Mouse (Mus musculus): ENCODE measurements around the gene Ccl24. TPM values are rescaled to one million over a fixed set of nuclear protein-coding genes. Genes with fewer than 3 reads are reported as not detected.
A peak's percentile ranks its signal among the peaks of the same experiment; 100 is the strongest.

Ccl24 gene
- polyA plus RNA-seq, 1 experiment from 2014 or later, result 0.23 TPM

DNA sequence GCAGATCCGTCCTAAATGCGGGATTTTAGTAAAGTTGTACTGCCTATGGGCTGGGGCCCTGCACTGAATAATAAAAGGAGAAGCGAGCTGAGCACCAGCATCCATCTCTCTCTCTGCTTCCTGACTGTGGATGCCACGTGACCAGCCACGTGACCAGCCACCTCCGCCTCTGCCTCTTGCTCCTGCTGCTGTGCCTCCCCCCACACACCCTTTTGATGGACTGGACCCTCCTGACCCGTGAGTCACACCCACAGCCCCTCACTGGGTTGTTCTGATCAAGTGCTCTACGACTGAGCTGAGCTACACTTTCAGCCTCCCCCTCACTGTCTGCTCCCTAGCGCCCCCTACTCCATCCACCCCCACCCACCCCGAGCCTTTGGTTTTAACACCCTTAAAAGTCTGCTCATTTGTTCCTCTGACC, 35.0 kb downstream of the Ccl24 start:
- H3K36me3 ChIP-seq, result no peaks in the 10 kb centered on the region
- DNase-seq (ENCODE audit: low spot score), result no peak
- no peak overlapping the region for H3K4me3 ChIP-seq
- no peaks in the 10 kb centered on the region for H3K27me3 ChIP-seq (ENCODE audit: insufficient read depth, poor library complexity, severe bottlenecking)
- H3K4me1 ChIP-seq, result peaks cover 4% of the 10 kb centered on the region; the same call in 1 of the 2 replicates
- no peaks in the 10 kb centered on the region for H3K9me3 ChIP-seq
- 77% methylated on average over 10 of the region's 10 CpGs for WGBS
- no peak overlapping the region for H3K27ac ChIP-seq

DNA sequence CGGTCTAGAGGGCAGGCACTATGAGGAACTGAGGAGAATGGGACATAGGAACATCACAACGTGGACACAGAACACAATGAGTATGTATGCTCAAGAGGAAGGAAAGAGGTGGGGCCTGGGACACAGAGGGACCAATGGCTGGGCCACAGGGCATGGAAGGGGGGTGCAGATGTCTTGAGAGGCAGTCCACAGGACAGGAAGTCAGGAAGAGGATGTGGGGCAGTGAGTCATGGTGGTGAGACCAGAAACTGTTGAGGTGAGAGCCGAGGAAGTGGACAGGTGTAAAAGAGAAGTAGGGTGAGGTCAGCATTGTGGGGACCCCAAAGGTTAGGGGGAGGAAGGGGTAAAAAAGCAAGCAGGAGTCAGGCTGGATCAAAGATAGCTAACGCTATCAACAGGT, 35.5 kb downstream of the Ccl24 start:
- DNase-seq (ENCODE audit: low spot score), result no peak
- Histone ChIP-seq H3K9me3 (no peaks in the 10 kb centered on the region), H3K4me3 (no peak overlapping the region), H3K4me1 (peaks cover 5% of the 10 kb centered on the region; the same call in 1 of the 2 replicates), H3K27ac (no peak overlapping the region), H3K36me3 (no peaks in the 10 kb centered on the region), H3K27me3 (ENCODE audit: insufficient read depth, poor library complexity, severe bottlenecking) (no peaks in the 10 kb centered on the region)
- 63% methylated on average over 4 of the region's 4 CpGs for WGBS

DNA sequence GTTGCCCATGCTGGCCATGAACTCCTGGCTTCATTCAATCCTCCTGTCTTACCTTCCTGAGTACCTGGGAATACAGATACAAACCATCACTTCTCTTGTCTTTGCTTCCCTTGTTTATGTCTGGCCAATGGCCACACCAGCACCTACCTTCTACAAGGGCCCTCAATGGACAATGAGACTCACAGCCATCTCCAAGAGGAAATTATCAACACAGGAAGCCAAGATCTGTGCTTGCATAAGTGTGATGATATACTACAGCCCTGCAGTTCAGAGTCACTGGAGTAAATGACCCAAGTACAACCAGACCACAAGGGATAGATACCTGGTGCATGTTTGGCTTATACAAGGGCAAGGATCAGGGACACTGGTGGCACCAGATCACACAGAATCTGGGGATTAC, 37.0 kb downstream of the Ccl24 start:
- Histone ChIP-seq H3K36me3 (peaks cover 3% of the 10 kb centered on the region; the same call in 1 of the 2 replicates), H3K27me3 (ENCODE audit: insufficient read depth, poor library complexity, severe bottlenecking) (no peaks in the 10 kb centered on the region), H3K27ac (no peak overlapping the region), H3K9me3 (no peaks in the 10 kb centered on the region), H3K4me1 (peaks cover 11% of the 10 kb centered on the region; the same call in 1 of the 2 replicates), H3K4me3 (no peak overlapping the region)
- DNase-seq (ENCODE audit: low spot score), result no peak

DNA sequence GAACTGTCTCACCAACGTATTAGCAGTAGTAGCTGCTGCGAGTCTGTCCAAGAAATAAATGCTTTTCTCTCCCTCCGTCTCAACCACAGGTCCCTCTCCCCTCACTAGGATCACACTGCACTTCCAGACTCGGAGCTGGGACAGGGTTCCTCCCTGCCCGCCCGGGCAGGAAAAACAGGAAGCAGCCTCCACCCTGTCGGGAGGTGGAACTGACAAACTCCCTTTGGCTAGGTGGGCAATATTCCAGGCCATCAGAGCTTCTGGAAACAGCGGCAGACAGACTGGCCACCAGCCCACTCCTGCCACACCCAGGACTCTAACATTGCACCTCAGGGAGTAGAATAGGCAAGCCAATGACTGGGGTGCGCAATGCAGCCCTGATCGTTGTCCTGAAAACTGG, 39.4 kb downstream of the Ccl24 start:
- Histone ChIP-seq H3K4me1 (peaks cover 16% of the 10 kb centered on the region; the same call in 1 of the 2 replicates), H3K4me3 (no peak overlapping the region), H3K36me3 (peaks cover 3% of the 10 kb centered on the region; the same call in 1 of the 2 replicates), H3K27ac (no peak overlapping the region), H3K27me3 (ENCODE audit: insufficient read depth, poor library complexity, severe bottlenecking) (no peaks in the 10 kb centered on the region), H3K9me3 (no peaks in the 10 kb centered on the region)
- DNase-seq (ENCODE audit: low spot score), result no peak
- 61% methylated on average over 10 of the region's 10 CpGs for WGBS

DNA sequence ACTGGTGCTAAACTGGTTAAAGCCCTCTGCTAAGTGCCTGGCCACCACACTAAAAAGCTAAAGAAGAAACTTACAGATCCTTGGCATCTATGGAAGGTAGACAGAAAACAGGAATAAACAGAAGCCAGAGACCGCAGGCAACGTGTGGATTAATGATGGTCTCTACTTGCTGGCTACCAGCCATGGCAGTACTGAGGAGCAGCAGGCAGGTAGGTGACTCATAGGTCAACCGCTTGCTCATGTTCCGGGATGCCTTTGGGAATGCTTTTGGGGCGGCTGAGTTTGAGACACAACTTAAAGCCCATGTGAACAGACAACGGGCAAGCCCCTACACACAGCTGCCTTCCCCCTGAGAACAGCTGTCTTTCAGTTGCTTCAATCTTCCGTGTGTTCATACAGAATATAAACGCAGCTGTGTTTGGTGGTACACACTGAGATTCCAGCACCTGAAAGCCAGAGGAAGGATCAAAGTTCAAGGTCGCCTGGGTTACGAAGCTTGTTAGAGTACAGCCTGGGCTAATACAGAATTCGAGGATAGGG, 41.5 kb downstream of the Ccl24 start:
- DNase-seq (ENCODE audit: low spot score), result no peak
- Histone ChIP-seq H3K27ac (no peak overlapping the region), H3K36me3 (peaks cover 5% of the 10 kb centered on the region; the same call in 1 of the 2 replicates), H3K27me3 (ENCODE audit: insufficient read depth, poor library complexity, severe bottlenecking) (no peaks in the 10 kb centered on the region), H3K4me3 (no peak overlapping the region), H3K9me3 (no peaks in the 10 kb centered on the region), H3K4me1 (peaks cover 16% of the 10 kb centered on the region; the same call in 1 of the 2 replicates)
- WGBS, result 81% methylated on average over 11 of the region's 11 CpGs

DNA sequence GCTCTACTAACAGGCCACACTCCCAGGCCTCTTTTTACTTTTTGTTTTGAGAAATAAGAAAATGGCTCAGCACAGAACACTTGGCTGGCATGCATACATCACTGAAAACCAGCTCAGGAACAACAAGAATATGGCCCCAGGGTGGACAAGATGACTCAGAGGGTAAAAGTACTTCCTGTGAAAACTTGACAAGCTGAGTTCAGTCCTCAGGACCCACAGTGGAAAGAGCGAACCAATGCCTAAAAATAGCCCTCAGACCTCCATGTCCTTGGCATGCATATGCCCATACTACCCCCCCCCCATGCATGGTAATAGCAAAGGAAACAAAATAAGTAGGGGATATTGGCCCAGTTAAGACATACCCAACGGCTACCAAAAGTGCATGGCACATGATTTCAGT, 42.9 kb downstream of the Ccl24 start:
- WGBS, result 62% methylated on average over 2 of the region's 2 CpGs
- H3K9me3 ChIP-seq, result no peaks in the 10 kb centered on the region
- no peaks in the 10 kb centered on the region for H3K27me3 ChIP-seq (ENCODE audit: insufficient read depth, poor library complexity, severe bottlenecking)
- no peak overlapping the region for H3K4me3 ChIP-seq
- peaks cover 29% of the 10 kb centered on the region for H3K4me1 ChIP-seq
- no peak for DNase-seq (ENCODE audit: low spot score)
- peaks cover 5% of the 10 kb centered on the region; the same call in 1 of the 2 replicates for H3K36me3 ChIP-seq
- no peak overlapping the region for H3K27ac ChIP-seq

DNA sequence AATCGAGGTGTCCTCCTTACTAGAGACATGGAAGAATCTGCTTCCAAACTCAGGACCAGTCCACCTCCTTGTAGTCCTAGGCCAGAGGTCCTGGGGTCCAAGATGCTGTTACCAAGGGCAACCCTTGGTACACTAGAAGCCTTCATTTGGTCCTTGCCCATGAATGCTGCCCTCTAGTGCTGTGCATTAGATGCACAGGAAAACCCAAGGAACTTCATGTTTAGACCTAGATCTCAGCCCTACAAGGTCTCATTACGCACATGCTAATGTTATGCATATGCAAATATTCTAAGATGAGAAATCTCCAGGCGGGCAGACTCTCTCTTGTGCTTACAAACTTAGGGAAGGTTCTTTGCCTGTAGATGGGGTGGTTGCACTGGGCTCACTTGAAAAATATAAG, 43.5 kb downstream of the Ccl24 start:
- peaks cover 5% of the 10 kb centered on the region; the same call in 1 of the 2 replicates for H3K36me3 ChIP-seq
- H3K27ac ChIP-seq, result no peak overlapping the region
- H3K4me3 ChIP-seq, result no peak overlapping the region
- peaks cover 36% of the 10 kb centered on the region for H3K4me1 ChIP-seq
- H3K27me3 ChIP-seq (ENCODE audit: insufficient read depth, poor library complexity, severe bottlenecking), result no peaks in the 10 kb centered on the region
- H3K9me3 ChIP-seq, result no peaks in the 10 kb centered on the region
- no peak for DNase-seq (ENCODE audit: low spot score)
- 68% methylated on average over 3 of the region's 3 CpGs for WGBS

DNA sequence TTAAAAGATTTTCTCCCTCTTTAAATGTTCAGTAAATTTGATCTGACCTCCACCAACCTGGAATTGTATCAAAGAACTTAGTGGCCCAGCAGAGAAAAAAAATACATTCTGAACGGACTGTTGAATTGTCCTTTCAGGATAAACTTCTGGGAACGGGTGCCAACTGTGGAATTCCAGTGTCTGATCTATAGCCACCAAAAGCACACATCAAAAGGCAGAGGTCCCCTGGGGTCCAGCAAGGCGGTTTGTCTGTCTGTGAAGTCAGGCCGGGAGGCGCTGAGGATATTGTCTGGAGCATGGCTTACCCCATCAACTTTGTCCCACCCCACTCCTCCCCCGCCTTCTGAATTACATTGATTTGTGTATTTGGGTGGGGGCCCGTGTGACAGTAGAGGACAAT, 44.9 kb downstream of the Ccl24 start:
- Histone ChIP-seq H3K9me3 (no peaks in the 10 kb centered on the region), H3K4me3 (no peak overlapping the region), H3K36me3 (peaks cover 8% of the 10 kb centered on the region; the same call in 1 of the 2 replicates), H3K27ac (0 out of 2 replicates have a peak overlapping the region, but pooled peaks have one; percentile 53), H3K27me3 (ENCODE audit: insufficient read depth, poor library complexity, severe bottlenecking) (no peaks in the 10 kb centered on the region), H3K4me1 (peaks cover 37% of the 10 kb centered on the region)
- no peak for DNase-seq (ENCODE audit: low spot score)
- 67% methylated on average over 7 of the region's 7 CpGs for WGBS

DNA sequence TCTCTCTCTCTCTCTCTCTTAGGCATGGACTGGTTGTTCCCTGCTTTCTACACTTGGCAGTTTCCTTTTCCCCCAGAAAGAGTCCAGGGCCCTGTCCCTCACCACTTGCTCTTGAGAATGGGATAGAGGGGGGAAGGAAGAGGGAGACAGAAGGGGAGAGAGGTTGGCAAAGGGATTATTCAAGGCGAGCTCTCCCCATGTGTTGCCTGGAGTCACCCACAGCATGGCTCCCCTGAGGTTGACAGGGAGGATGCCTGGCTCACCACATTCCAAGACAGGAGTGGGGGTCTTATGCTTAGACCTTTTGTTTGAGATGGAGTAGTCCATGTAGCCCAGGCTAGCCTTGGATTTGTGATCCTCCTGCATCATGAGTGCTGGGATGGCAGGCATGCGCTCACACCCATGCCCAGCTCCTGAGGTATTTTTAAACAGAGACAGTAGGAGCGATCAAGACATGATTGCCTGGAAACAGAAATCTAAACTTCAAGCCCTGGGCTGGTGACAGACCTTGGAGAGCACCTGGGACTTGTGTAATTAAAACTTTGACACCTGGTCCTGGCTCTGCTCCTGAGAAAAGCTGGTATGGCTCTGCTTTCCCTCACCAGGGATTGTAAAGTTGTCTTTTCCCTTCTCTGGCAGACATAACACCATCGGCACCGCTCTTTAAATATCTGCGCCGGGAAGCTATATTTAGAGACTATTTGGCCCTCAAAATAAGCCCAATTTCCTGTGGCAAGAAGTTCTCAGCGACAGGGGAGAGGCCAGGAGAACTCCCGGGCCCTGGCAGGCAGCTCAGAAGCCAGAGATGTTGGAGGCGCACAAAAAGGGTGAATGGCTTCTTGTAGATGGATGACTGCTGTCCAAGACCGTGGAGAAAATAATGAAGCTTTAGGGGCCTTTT, 47.9 kb downstream of the Ccl24 start:
- no peaks in the 10 kb centered on the region for H3K27me3 ChIP-seq (ENCODE audit: insufficient read depth, poor library complexity, severe bottlenecking)
- peak overlapping the region; percentile 87 for H3K27ac ChIP-seq
- no peaks in the 10 kb centered on the region for H3K9me3 ChIP-seq
- 0 out of 2 replicates have a peak, but pooled peaks cover 4% of the 10 kb centered on the region for H3K36me3 ChIP-seq
- H3K4me3 ChIP-seq, result 0 out of 2 replicates have a peak overlapping the region, but pooled peaks have one; percentile 16
- DNase-seq (ENCODE audit: low spot score), result no peak
- peaks cover 42% of the 10 kb centered on the region for H3K4me1 ChIP-seq
- 44% methylated on average over 11 of the region's 11 CpGs for WGBS

DNA sequence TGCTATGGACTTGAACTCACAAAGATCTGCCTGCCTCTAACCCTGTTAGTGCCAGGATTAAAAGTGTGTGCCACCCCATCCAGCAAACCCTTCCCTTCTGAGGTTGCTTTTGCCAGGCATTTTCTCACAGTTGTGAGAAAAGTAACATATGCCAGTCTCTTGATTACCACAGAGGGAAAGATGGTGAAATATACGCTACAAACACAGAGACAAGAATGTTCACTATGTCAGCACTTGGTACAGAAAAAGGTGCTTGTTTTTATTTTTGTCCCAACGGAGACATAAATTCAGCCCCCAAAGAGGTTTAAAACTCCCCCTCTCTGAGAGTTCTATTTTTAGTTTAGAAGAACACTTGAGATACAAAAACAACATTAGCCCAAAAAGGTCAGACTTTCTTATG, 48.8 kb downstream of the Ccl24 start:
- peaks cover 41% of the 10 kb centered on the region for H3K4me1 ChIP-seq
- 47% methylated on average over 2 of the region's 2 CpGs for whole genome bisulfite sequencing
- H3K36me3 ChIP-seq, result 0 out of 2 replicates have a peak, but pooled peaks cover 4% of the 10 kb centered on the region
- H3K9me3 ChIP-seq, result no peaks in the 10 kb centered on the region
- no peak overlapping the region for H3K4me3 ChIP-seq
- DNase-seq (ENCODE audit: low spot score), result no peak
- H3K27me3 ChIP-seq (ENCODE audit: insufficient read depth, poor library complexity, severe bottlenecking), result no peaks in the 10 kb centered on the region
- peak overlapping the region; percentile 87 for H3K27ac ChIP-seq

DNA sequence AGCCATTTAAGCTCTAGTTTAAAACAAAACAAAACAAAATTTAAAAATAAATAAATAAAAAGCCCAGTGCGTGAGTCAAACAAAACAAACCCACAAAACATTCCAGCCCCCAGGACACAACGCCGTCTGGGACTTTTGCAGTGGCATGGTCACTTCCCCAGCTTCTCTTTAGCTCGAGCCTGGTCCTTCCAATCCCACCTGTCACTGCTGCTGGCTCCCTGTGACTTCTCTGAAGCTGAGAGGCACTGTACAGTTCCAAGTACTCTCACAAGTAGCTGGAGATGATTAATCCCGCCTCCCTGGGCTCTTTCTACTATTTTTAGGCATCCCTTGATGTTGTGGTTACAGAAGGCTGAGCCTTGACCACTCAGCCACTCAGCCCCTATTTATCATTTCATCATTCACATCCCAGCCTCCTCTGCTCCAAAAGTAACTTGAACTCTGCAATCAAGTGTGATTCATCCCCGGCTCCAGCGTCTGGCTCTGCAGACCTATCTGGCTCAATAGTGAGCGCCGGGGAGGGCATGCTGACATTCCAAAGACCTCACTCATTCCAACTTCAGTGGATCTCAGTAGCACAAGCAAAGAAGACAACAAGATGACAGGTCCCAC, 50.6 kb downstream of the Ccl24 start:
- H3K4me3 ChIP-seq, result 0 out of 2 replicates have a peak overlapping the region, but pooled peaks have one; percentile 25
- peaks cover 41% of the 10 kb centered on the region for H3K4me1 ChIP-seq
- H3K9me3 ChIP-seq, result no peaks in the 10 kb centered on the region
- 31% methylated on average over 9 of the region's 9 CpGs for WGBS
- peak overlapping the region; percentile 87 for H3K27ac ChIP-seq
- H3K27me3 ChIP-seq (ENCODE audit: insufficient read depth, poor library complexity, severe bottlenecking), result no peaks in the 10 kb centered on the region
- DNase-seq (ENCODE audit: low spot score), result peak; percentile 82
- 0 out of 2 replicates have a peak, but pooled peaks cover 8% of the 10 kb centered on the region for H3K36me3 ChIP-seq

All from heart, embryonic 10.5 days (tissue).